Mouse (Mus musculus): ENCODE data around the gene Gdpd3. TPM values are rescaled to one million over a fixed set of nuclear protein-coding genes. Genes with fewer than 3 reads are reported as not detected.

Gene Gdpd3
- polyA plus RNA-seq, 1 experiment from 2014 or later: 3.0 TPM

GRCm38 (mm10) chr7:126803181-126803580, 37.0 kb downstream of the Gdpd3 start:
- TF ChIP-seq CTCF (IDR thresholded peaks at IDR 0.05): no peak
- in situ Hi-C loops (cut with MboI; ENCODE audit: low pct_unique_long_range_greater_than_20kb): no loop called here

GRCm38 (mm10) chr7:126803751-126804150, 37.6 kb downstream of the Gdpd3 start:
- TF ChIP-seq CTCF (IDR thresholded peaks at IDR 0.05): no peak
- POLR2A ChIA-PET: no interaction called here
- no peaks in the 10 kb centered on the region for H3K27me3 ChIP-seq
- CTCF ChIA-PET: no interaction called here
- ATAC-seq: no peak
- in situ Hi-C loops (cut with MboI; ENCODE audit: low pct_unique_long_range_greater_than_20kb): no loop called here
- no peak for DNase-seq (ENCODE audit: low read depth, low spot score)

More at GRCm38 (mm10) chr7:126803181-126803580, 37.0 kb downstream of the Gdpd3 start:
- ATAC-seq: no peak
- POLR2A ChIA-PET: no interaction called here
- CTCF ChIA-PET: no interaction called here
- H3K27me3 ChIP-seq: no peaks in the 10 kb centered on the region
- no peak for DNase-seq (ENCODE audit: low read depth, low spot score)

- no peak for TF ChIP-seq CTCF (IDR thresholded peaks at IDR 0.05)
- DNase-seq (ENCODE audit: low read depth, low spot score) (no peak), ATAC-seq (no peak)
- in situ Hi-C loops (cut with MboI; ENCODE audit: low pct_unique_long_range_greater_than_20kb): no loop called here
- CTCF ChIA-PET: no interaction called here
- H3K27me3 ChIP-seq: no peaks in the 10 kb centered on the region
- POLR2A ChIA-PET: interaction anchor here (0.6 kb wide), 1 partner anchor 13 kb away, joined by 3 read pairs; no protein-coding TSS in a partner anchor
Measured at GRCm38 (mm10) chr7:126806956-126807355, 40.8 kb downstream of the Gdpd3 start.

- TF ChIP-seq CTCF (IDR thresholded peaks at IDR 0.05): no peak
- DNase-seq (ENCODE audit: low read depth, low spot score) (no peak), ATAC-seq (no peak)
- in situ Hi-C loops (cut with MboI; ENCODE audit: low pct_unique_long_range_greater_than_20kb): no loop called here
- no peaks in the 10 kb centered on the region for H3K27me3 ChIP-seq
- CTCF ChIA-PET: no interaction called here
- POLR2A ChIA-PET: interaction anchor here (0.6 kb wide), 1 partner anchor 13 kb away, joined by 3 read pairs; no protein-coding TSS in a partner anchor
Measured at GRCm38 (mm10) chr7:126807405-126807804, 41.3 kb downstream of the Gdpd3 start.

- in situ Hi-C loops (cut with MboI; ENCODE audit: low pct_unique_long_range_greater_than_20kb): no loop called here
- CTCF ChIA-PET: no interaction called here
- DNase-seq (ENCODE audit: low read depth, low spot score): no peak
- no peak for TF ChIP-seq CTCF (IDR thresholded peaks at IDR 0.05)
- no peaks in the 10 kb centered on the region for H3K27me3 ChIP-seq
- peak; percentile 83 for ATAC-seq
- POLR2A ChIA-PET: interaction anchor here (0.6 kb wide), 1 partner anchor 72 kb away, joined by 3 read pairs; no protein-coding TSS in a partner anchor
Measured at GRCm38 (mm10) chr7:126808703-126809455, 42.7 kb downstream of the Gdpd3 start.

- ATAC-seq (no peak), DNase-seq (ENCODE audit: low read depth, low spot score) (no peak)
- in situ Hi-C loops (cut with MboI; ENCODE audit: low pct_unique_long_range_greater_than_20kb): no loop called here
- CTCF ChIA-PET: interaction anchor here (0.8 to 1.4 kb wide), 3 partner anchors 12 to 301 kb away, joined by 3 to 6 read pairs (median 3); no protein-coding TSS in a partner anchor
- POLR2A ChIA-PET: interaction anchor here (0.8 kb wide), 1 partner anchor 13 kb away, joined by 3 read pairs; no protein-coding TSS in a partner anchor
- no peak for TF ChIP-seq CTCF (IDR thresholded peaks at IDR 0.05)
- no peaks in the 10 kb centered on the region for H3K27me3 ChIP-seq
Measured at GRCm38 (mm10) chr7:126809723-126810369, 43.7 kb downstream of the Gdpd3 start.

- POLR2A ChIA-PET: no interaction called here
- in situ Hi-C loops (cut with MboI; ENCODE audit: low pct_unique_long_range_greater_than_20kb): no loop called here
- TF ChIP-seq CTCF (IDR thresholded peaks at IDR 0.05): no peak
- ATAC-seq (no peak), DNase-seq (ENCODE audit: low read depth, low spot score) (no peak)
- CTCF ChIA-PET: no interaction called here
- no peaks in the 10 kb centered on the region for H3K27me3 ChIP-seq
Measured at GRCm38 (mm10) chr7:126815726-126816222, 49.6 kb downstream of the Gdpd3 start.

GRCm38 (mm10) chr7:126816494-126816893, 50.4 kb downstream of the Gdpd3 start:
- no peak for ATAC-seq
- TF ChIP-seq CTCF (IDR thresholded peaks at IDR 0.05): no peak
- H3K27me3 ChIP-seq: no peaks in the 10 kb centered on the region
- POLR2A ChIA-PET: interaction anchor here (0.6 to 1.0 kb wide), 2 partner anchors 17 to 331 kb away, joined by 4 to 5 read pairs; no protein-coding TSS in a partner anchor
- in situ Hi-C loops (cut with MboI; ENCODE audit: low pct_unique_long_range_greater_than_20kb): no loop called here
- DNase-seq (ENCODE audit: low read depth, low spot score): no peak
- CTCF ChIA-PET: interaction anchor here (1.2 kb wide), 1 partner anchor 141 kb away, joined by 3 read pairs; no protein-coding TSS in a partner anchor

GRCm38 (mm10) chr7:126817595-126817994, 51.5 kb downstream of the Gdpd3 start:
- ATAC-seq (no peak), DNase-seq (ENCODE audit: low read depth, low spot score) (no peak)
- ChIA-PET POLR2A (interaction anchor here (1.0 kb wide), 1 partner anchor 18 kb away, joined by 4 read pairs; no protein-coding TSS in a partner anchor), CTCF (no interaction called here)
- no peaks in the 10 kb centered on the region for H3K27me3 ChIP-seq
- TF ChIP-seq CTCF (IDR thresholded peaks at IDR 0.05): no peak
- in situ Hi-C loops (cut with MboI; ENCODE audit: low pct_unique_long_range_greater_than_20kb): no loop called here

- in situ Hi-C loops (cut with MboI; ENCODE audit: low pct_unique_long_range_greater_than_20kb): no loop called here
- no peak for TF ChIP-seq CTCF (IDR thresholded peaks at IDR 0.05)
- DNase-seq (ENCODE audit: low read depth, low spot score) (no peak), ATAC-seq (no peak)
- ChIA-PET POLR2A (no interaction called here), CTCF (no interaction called here)
- H3K27me3 ChIP-seq: no peaks in the 10 kb centered on the region
Measured at GRCm38 (mm10) chr7:126818818-126819217, 52.7 kb downstream of the Gdpd3 start.
